Mouse (Mus musculus) embryo, embryonic 11 days (tissue): ENCODE results near the gene Traf3ip1.
"Not testable (repeated sequence)": the region's sequence is repeated elsewhere in the genome, so short reads cannot be mapped to it uniquely, and the experiment has no call there.

Experiments
- DNase-seq: peaks from one replicate; pipeline ENCODE4 v3.0.0-alpha.2; 2015

The Traf3ip1 gene

DNA sequence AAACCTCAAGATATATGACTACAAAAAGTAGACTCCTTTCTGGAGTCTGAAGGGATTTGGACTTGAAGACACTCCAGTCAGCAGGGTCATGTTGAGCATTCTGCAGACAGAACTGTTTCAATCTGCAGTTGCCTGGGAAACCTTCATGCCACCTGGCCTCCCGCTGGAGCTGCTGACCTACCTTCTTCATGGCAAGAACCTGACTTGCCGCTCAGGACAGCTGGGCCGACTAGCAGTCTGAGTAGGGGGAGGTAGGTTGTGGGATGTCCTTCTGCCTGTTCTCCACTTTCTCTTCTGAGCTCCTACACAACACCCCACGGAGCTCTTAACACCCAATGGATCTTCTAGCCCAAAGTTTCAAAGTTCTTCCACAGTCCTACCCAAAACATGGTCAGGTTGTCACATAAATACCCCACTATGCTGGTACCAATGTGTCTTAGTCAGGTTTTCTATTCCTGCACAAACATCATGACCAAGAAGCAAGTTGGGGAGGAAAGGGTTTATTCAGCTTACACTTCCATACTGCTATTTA, 24.5 kb upstream of the Traf3ip1 start:
- no peak for DNase-seq

DNA sequence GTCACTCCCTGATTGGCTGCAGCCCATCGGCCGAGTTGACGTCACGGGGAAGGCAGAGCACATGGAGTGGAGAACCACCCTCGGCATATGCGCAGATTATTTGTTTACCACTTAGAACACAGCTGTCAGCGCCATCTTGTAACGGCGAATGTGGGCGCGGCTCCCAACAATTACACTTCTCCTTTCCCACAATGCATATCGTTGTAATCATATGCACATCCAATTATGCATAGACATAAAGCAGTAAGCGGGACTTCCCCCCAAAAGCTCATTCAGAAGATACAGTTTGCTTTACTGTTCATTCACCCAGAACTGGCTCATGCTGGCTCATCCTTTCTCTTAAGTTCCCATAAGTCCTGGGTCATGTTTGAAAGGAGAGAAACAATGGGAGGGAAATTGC, 16.3 kb upstream of the Traf3ip1 start:
- DNase-seq, result not testable (repeated sequence)

DNA sequence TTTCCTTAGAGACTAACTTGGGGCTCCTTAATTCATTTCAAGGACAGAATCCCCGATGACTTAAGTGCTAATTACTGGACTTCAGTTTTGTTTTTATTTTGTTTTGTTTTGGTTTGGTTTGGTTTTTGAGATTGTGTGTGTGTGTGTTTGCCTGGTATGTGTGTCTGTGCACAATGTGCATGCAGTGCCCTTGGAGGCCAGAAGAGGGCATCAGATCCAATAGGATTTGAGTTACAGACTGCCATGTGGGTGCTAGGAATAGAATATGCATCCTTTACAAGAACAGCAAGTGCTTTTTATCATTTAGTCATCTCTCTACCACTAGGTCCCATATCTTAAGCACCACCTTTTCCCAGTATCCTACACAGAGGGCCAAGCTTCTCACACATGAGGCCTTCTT, 15.5 kb upstream of the Traf3ip1 start:
- no peak for DNase-seq

DNA sequence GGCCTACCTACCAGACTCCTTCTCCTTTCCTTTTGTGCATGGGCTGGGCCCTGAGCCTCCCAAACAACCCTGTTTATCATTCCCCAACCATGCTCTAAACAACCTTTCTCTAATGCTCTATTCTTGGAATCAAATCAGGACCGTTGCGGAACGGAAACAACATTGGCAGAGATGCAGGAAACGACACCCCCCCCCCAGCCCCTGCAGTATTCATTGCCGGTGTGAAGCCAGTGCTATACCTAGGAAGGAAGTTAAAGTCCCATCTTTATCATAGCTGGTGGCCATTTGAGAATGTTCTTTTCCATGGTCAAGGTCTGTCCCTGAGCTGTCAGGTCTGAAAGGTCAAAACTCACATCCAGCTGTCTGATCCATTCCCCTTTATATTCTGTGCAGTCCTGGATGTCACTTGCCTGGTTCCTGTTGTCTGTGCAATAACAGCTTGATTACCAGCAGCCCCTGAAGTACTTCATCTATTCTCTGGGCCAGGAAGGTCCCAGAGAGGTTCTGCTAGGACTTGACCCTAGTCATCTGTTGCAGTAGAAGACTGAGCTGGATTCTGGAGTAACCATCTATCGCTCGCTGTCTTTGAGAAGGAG, 11.7 kb upstream of the Traf3ip1 start:
- DNase-seq, result no peak

DNA sequence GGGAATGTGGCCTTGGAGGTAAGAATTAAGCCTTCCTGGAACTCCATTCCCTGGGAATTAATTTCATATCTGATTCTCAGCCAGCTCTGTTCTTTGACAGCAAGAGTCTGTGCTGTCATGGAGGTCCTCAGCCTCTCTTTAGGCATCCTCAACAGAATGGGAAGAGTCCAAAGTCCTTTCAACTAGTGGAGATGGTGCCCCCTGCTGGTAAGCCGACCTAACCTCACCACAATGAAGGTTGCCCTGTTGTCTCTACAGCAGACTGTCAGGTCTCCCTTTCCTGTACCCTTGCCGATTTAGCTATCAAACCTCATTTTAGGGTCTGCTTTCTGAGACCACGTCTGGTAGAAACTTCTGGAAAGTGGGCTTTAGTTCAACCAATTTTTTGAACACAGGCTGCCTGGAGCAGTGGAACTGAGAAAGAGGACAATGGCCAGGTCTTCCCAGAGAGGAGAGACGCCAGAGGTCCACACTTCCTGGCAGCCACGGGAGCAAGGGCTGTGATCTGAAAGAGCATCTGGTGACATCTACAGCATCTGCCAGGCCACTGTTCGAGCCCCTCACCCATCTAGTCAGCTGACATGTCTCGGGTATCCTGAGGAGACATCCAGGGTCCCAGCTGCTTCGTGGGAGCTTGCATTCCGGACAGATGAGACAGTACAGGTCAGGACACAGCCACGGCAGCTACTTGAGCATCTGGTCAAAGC, 11.0 kb upstream of the Traf3ip1 start:
- peak; percentile 88 for DNase-seq

DNA sequence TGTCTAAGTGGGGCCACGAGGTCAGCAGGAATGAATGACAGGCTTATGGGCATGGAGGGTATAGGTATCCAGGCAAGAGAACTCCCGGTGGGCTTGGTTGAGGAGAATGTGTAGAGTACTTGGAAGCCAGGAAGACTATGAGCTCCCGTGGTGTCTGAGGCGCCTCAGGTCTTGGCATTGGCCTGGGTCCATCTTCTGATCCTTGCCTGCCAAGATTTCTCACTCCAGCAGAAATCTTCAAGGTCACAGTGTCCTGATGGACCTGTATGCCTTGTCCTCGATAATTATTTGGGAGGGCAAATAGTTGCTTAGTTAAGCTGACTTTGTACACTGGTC, 10.5 kb upstream of the Traf3ip1 start:
- no peak for DNase-seq

DNA sequence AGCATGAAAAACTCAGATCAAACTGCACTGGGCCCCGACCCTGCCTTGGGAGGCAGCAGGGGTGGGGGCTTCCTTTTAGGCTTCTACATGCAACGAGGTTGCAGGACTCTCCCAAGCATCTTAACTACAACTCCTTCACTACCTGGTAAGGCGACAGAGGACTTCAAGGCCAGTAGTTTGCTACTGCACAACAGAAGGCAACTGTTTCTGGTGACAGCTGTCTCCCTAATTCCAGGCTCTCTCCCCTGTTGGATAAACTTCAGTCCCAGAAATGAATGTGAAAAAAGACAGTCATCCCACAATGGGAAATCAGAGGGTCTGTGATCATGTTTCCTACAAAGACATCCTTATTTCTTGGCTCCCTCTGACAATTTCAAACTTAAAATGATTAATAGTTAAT, 9.0 kb upstream of the Traf3ip1 start:
- no peak for DNase-seq

DNA sequence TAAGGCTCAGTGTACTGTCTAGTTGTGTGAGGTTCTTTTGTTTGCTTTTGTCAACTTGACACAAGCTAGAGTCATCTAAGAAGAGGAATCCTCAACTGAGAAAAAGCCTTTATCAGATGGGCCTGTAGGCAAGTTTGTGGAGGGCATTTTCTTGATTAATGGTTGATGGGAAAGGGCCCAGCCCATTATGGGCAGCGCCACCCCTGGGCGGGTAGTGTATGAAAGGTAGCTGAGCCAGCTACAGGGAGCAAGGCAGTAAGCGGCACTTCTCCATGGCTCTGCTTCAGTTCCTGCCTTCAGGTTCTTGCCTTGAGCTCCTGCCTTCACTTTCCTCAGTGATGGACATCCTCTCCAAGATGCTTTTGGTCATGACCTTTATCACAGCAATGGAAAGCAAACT, 8.3 kb upstream of the Traf3ip1 start:
- no peak for DNase-seq

DNA sequence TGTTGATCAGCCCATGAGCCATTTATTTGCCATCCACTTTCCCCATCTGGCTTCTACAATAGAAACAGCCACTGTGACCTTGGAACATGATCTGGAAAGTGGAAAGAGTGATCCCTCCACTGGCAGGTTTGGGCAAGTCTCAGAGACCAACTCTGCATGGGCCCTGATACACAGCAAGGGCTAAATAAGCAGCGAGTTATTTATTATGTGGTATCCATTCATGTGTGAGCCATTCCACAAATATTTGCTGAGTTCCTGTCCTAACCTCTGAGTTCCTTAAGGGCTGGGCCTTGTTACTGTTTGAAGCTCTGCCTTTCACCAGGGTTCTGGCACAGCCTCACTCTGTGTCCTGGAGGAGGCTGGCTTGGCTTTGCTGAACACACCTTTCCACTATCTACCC, 4.1 kb upstream of the Traf3ip1 start:
- no peak for DNase-seq

DNA sequence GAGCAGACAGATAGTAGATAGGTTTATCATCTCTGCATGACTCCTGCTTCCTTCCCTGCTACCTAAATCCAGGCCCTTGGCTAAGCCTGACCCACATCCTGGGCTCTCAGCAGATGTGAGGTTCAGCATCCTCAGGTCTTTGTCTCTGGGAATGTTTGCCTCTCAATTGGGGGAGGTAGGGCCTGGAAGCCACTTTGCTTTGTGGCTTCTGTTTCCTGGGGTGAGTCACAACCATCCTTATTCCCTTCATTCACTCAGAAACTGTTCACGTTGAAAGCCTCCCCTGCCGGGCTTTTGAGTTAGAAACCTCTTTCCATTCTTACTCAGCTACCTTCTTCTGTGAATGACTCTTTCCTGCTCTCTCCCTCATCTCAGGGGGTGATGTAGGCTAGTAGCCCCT, 1.7 kb upstream of the Traf3ip1 start:
- DNase-seq, result no peak

DNA sequence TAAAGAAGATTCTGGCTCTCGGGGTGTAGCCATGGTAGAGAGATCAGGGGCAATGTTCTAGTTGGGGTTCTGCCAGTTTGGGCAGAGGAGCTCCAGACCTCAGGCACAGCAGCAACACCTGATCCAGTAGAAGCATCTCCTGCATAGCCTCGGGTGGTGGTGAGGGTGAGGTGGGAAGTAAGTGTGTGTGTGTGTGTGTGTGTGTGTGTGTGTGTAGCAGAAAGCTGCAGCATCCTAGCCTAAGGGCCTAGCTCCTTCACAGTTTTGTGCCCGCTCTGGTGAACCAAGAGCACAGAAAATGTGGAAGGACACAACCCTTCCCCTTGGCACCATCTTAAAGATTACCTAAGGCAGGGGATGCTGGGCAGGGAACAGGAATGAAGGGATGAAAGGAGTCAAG, 509 bp upstream of the Traf3ip1 start:
- DNase-seq, result no peak

DNA sequence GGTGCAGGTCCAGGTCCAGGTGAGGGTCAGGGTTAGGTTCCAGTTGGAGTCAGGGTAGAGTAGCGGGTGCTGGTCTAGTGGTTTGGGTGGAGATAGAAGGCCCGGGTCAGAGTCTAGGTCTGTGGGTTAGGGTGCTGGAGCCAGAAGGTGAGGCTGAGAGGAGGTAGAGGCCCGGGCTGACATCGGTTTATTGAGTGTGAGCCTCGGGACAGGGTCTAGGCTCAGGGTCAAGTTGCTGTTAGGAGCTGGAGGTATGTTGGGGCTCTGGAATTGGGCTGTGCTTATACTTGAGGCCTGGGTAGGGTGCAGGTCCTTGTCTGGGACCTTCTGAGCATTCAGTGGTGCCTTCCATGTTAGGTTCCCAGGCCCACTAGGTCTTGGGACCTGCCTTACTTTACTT, 874 bp downstream of the Traf3ip1 start:
- DNase-seq, result no peak

DNA sequence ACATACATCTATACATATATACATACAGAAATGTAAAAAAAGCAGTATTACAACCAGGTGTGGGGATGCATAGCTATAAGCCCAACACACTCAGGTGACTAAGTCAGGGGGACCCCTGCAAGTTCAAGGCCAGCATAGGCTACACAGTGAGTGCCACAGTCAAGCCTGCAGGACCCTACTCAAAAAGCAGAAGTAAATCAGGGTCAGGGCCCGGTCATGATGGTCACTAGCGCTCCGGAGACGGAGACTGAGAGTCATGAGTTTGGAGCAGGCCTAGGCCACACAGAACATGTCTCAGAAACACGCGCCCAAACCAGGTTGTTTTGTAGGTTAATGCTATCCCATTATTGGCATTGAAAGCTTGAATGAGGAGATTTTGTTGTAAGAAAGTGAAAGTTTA, 4.1 kb downstream of the Traf3ip1 start:
- DNase-seq, result no peak

DNA sequence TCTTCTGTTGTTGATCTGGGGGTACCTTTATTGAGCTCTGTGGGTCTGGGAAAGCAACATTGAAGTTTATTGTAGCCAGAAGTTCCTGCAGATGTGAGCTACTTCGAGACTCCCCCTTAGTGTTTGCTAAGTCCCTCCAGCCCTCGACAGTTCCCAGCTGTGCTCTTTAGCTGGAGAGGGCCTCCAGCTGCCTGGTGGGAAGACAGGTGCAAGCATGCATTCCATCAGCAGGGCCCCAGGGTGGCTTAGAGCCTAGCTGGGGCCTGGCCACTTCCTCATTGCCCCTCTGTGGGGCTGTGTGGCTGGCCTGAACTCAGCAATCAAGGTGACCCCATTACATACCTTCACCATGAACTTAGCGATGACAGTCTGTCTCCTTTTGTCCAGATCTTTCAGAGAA, 10.2 kb downstream of the Traf3ip1 start:
- DNase-seq, result no peak

DNA sequence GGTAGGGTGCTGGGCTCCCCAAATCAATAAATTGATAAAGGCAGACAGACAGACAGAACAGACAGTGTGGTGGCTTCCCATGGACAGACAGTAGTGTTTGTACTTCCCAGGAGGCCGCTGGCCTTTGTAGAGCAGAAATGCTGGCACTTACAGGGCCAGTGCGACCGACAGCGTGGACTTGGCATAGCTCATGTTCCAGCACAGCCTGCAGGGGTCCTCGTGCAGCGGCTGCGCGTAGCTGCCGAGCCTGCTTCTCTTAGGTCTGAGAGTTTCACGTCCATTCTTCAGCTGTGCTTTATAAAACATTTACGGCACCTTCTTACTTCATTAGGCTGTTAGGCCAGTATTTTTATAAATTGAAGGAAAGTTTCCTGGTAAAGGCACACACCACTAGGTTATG, 20.5 kb downstream of the Traf3ip1 start:
- no peak for DNase-seq

DNA sequence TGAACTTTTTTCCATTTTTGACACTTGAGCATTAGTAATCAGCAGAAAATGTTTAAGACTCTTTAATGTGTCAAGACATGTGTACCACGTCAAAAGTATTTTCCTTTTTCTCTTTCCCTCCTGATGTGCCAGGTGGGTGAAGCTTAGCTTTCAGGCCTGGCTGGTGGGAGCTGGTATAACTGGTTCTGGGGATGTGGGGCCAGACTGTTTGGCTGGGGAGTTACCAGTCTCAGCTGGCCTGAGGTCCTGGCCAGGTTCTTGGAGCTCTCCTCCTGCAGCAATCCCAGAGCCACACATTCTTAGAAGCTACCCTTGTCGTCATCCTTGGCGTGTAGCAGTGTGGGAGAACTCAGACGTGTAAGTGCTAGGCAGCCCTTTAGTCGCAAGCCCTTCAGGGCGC, 21.2 kb downstream of the Traf3ip1 start:
- no peak for DNase-seq

DNA sequence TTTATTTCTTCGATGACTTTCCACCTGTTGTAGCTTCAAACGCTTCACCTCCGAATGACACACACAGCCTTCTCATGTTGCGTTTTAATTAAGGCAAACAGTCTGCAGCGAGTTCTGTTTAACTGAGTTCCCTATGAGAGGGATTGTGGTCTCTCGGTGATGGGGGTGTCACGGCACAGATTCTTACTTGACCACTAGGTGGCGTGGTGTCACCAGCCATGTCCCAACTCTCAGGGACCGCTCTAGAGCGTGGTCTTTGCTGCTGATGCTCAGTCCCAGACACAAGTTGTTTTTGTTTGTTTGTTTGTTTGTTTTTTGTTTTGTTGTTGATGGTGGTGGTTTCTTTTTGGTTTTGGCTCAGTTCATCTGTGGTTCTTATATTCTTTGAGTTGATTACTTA, 29.3 kb downstream of the Traf3ip1 start:
- DNase-seq, result peak; percentile 82

DNA sequence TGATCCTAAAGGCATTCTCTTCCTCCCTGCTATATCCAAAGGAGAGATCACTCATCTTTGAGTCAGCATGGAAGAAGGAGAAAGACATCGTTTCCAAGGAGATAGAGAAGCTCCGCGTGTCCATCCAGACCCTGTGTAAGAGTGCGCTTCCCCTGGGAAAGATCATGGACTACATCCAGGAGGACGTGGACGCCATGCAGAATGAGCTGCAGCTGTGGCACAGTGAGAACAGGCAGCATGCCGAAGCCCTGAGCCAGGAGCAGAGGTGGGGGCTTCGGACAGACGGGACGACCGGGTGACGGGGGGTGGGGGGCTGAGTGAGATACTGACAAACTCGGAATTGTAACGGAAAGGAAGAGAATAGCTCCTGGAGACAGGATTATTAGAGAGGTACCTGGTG, 31.4 kb downstream of the Traf3ip1 start:
- no peak for DNase-seq

DNA sequence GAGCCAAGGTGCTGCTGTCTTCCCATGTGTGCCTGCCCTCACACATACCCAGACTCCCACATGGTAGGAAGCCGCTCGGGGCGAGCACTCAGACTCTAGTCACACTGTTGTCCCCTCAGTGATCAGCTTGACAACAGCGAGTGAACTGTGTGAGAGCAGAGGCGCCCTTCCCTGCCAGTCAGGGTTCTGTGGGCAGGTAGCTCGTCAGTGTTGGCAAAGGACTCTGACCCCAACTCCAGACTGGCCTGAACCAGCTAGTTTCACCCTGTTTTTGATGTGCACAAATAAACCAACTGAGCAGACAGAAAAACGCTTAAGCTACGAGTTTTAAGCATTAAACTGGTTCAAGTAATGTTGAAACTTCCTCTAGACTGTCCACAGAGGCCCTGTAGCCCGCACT, 35.7 kb downstream of the Traf3ip1 start:
- DNase-seq, result no peak

DNA sequence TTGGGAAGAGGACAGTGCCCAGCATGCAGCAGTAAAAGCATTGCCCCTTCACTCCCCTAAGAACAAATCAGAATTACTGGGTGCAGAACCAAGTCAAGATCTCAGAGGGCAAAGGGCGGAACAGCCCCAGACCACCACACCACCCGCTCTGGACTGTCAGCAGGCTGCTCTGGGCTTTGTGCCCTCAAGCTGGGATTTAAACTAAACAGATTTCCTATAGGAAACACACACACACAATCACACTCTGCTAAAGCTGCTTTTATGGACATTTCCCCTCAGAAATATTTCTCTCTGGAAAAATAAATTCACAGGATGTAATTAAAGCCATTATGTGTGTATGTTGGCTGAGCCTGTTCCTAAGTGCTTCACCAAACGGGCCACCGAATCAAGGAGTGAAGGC, 37.8 kb downstream of the Traf3ip1 start:
- DNase-seq, result no peak

DNA sequence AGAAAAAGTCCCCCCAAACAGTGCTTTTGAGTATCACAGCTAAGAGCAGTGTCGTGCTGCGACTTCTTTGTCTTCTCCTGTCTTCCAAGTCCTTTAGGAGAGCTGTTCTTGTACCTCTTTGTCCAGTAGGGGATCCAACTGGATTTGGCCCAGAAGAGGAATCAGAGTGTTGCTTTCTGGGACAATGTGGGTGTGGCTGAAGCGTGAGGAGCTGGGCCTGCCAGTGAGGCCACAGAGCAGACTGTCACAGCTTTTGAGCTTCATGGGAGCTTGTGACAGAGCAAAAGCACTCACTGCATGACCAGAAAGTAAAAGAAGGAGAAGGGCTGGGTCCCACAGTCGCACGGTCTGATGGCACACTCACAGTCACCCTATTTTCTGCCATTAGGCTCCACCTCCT, 38.4 kb downstream of the Traf3ip1 start:
- DNase-seq, result no peak

DNA sequence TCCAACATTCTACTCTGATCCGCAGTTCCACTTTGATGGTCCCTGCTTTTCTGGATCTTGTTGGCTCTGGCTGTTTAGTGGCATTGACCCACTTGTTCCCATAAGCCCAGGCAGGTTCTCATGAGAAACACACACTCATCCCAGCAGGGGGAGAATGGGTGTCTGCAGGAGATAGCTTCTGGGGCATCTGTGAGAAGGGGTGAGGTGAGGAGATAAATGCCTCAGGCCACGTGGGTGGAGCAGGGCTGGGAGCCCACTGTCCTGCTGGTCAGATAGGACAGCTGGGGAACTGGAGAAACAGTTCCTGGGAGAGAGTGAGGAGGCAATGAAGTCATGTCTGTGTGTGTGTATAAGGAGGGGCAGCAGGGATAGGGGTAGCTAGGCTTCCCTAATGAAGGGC, 39.0 kb downstream of the Traf3ip1 start:
- no peak for DNase-seq

DNA sequence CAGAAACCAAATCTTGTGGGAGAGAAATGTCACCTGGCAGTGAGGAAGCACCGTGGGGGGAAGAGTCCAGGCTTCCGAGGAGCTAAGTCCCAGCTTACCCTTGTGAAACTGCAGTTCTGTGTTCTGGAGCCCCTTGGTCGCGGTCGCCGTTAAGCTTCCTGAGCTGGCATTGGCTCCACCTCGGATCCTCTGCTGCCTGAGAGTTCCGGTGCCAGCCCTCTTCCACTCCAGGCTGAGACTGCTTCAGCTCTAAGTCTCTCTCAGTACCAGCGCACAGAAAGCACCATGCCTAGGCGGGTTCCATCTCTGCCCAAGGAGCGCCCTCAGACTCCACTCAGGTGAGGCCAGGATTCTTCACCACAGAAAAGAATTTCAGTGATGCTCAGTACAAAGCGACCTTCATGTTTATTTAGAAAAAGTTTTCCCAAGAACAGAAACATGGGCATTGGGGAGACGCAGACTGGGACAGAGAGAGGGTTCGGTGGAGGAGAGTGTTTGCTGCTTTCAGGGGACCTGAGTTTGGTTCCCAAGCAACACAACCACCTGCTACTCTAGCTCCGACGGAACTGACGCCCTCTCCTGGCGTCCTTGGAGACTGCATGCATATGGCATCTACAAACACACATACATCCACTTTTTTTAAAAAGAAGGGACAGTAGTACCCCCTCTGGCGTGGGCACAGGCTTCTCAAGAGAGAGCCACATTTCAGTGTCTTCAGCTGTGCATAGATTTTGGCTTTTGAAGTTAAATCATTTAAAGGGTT, 39.7 kb downstream of the Traf3ip1 start:
- DNase-seq, result no peak
